Mouse (Mus musculus) limb, embryonic 11.5 days (tissue): ENCODE measurements around the gene Eml1. TPM values are rescaled to one million over a fixed set of nuclear protein-coding genes. Genes with fewer than 3 reads are reported as not detected.

Experiments used
- ATAC-seq: fragments of 200-750 bp; cut with Nextera tagmentation; 2 replicates; pipeline ENCODE4 v1.8.0; 2017; ENCODE audit warnings: low read depth; ENCODE audit not compliant: insufficient number of reproducible peaks, low FRiP score, low TSS enrichment
- DNase-seq: peaks from one replicate; pipeline ENCODE4 v3.0.0-alpha.2; 2015; ENCODE audit warnings: low spot score
- H3K27ac ChIP-seq: fragments of 300-500 bp; sonication (generic); replicated peaks from 2 replicates; pipeline ENCODE4 v1.5.1; 2014; ENCODE audit warnings: low read depth, mild to moderate bottlenecking, low read length
- H3K27me3 ChIP-seq: fragments of 300-500 bp; sonication (generic); 2 replicates; pipeline ENCODE4 v1.6.1; 2014; ENCODE audit warnings: mild to moderate bottlenecking, low read length, mixed read lengths; ENCODE audit not compliant: control insufficient read depth, insufficient read depth
- H3K36me3 ChIP-seq: fragments of 300-500 bp; sonication (generic); 2 replicates; pipeline ENCODE4 v1.6.1; 2014; ENCODE audit warnings: mild to moderate bottlenecking, low read length, moderate library complexity, mixed read lengths; ENCODE audit not compliant: control insufficient read depth, insufficient read depth
- H3K4me1 ChIP-seq: fragments of 300-500 bp; sonication (generic); 2 replicates; pipeline ENCODE4 v1.6.1; 2014; ENCODE audit warnings: low read length, mixed read lengths; ENCODE audit not compliant: control insufficient read depth, insufficient read depth
- H3K4me2 ChIP-seq: fragments of 300-500 bp; sonication (generic); 2 replicates; pipeline ENCODE4 v1.6.1; 2014; ENCODE audit warnings: low read depth, mild to moderate bottlenecking, moderate library complexity; ENCODE audit not compliant: severe bottlenecking
- H3K4me3 ChIP-seq: fragments of 300-500 bp; sonication (generic); 2 replicates; pipeline ENCODE4 v1.5.1; 2014; ENCODE audit warnings: low read depth, low read length
- H3K9ac ChIP-seq: fragments of 300-500 bp; sonication (generic); 2 replicates; pipeline ENCODE4 v1.6.1; 2014; ENCODE audit warnings: mild to moderate bottlenecking, low read length
- H3K9me3 ChIP-seq: fragments of 300-500 bp; sonication (generic); 2 replicates; pipeline ENCODE4 v1.6.1; 2016; ENCODE audit warnings: low read length; ENCODE audit not compliant: control insufficient read depth
- WGBS: fragments of 180-500 bp; shearing (Covaris S2); extraction: QIAGEN DNeasy Blood & Tissue Kit; methylation state at CpG from one replicate; pipeline ENCODE4 v1.1.7; 2014; 5-methylcytosine and 5-hydroxymethylcytosine counted together
- polyA plus RNA-seq: library from polyadenylated mRNA; unstranded; fragments of >200 nt; fragmentation: Nextera tagmentation; extraction: Ambion mirVana; gene quantifications from 2 replicates; pipeline ENCODE4 v1.2.1, GENCODE M21; 2014

The Eml1 gene
- polyA plus RNA-seq, 1 experiment from 2014 or later = 47.6 TPM

DNA sequence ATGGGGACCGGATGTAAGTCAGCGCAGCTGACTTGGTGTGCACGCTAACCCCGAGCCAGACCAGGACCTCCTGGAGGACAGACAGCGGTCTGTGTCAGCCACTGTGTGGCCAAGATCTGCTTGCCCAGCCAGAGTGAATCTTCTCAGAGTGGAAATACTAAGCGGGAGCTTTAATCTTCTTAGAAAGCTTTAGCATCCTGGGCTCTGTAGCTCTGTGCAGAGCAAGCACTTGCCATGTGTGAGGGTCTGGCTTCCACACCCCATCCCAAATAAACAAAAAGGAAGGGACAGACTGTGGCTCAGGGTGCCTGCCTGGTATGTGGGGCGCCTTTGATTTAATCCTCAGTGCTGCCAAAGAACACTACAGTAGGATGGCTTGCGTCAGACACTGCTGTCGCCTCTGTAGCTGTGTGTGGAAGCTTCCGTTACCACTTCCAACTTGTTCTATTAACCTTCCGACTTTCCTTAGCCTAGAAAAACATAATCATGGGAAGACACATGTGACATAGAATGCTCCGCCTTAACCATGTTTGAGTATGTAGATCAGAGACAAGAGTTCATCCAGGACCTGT is 64.8 kb downstream of the Eml1 start:
- WGBS = 70% methylated on average over 12 of the region's 12 CpGs
- Histone ChIP-seq H3K9ac (no peak overlapping the region), H3K36me3 (no peaks in the 10 kb centered on the region), H3K27me3 (no peaks in the 10 kb centered on the region), H3K4me1 (no peaks in the 10 kb centered on the region), H3K9me3 (no peaks in the 10 kb centered on the region), H3K27ac (no peak overlapping the region), H3K4me2 (no peak overlapping the region), H3K4me3 (no peak overlapping the region)
- no peak for ATAC-seq
- DNase-seq = no peak

GRCm38 (mm10) chr12:108436029-108436923 is 65.5 kb downstream of the Eml1 start:
- no peak overlapping the region for H3K4me3 ChIP-seq
- H3K36me3 ChIP-seq = no peaks in the 10 kb centered on the region
- no peaks in the 10 kb centered on the region for H3K4me1 ChIP-seq
- no peak for ATAC-seq
- H3K27me3 ChIP-seq = no peaks in the 10 kb centered on the region
- DNase-seq = no peak
- H3K27ac ChIP-seq = no peak overlapping the region
- no peak overlapping the region for H3K9ac ChIP-seq
- no peaks in the 10 kb centered on the region for H3K9me3 ChIP-seq
- WGBS = 77% methylated on average over 24 of the region's 24 CpGs
- H3K4me2 ChIP-seq = no peak overlapping the region

- no peak overlapping the region for H3K9ac ChIP-seq
- no peaks in the 10 kb centered on the region for H3K36me3 ChIP-seq
- H3K27me3 ChIP-seq = no peaks in the 10 kb centered on the region
- no peak overlapping the region for H3K27ac ChIP-seq
- no peak overlapping the region for H3K4me3 ChIP-seq
- 90% methylated on average over 13 of the region's 13 CpGs for WGBS
- ATAC-seq (no peak), DNase-seq (no peak)
- no peaks in the 10 kb centered on the region for H3K9me3 ChIP-seq
- no peaks in the 10 kb centered on the region for H3K4me1 ChIP-seq
- H3K4me2 ChIP-seq = no peak overlapping the region
These were observed 66.7 kb downstream of the Eml1 start for GRCm38 (mm10) chr12:108437446-108437845.

GRCm38 (mm10) chr12:108443271-108443670 is 72.5 kb downstream of the Eml1 start:
- no peak for ATAC-seq
- Histone ChIP-seq H3K27ac (no peak overlapping the region), H3K4me2 (no peak overlapping the region), H3K27me3 (no peaks in the 10 kb centered on the region), H3K9me3 (no peaks in the 10 kb centered on the region), H3K36me3 (no peaks in the 10 kb centered on the region), H3K9ac (no peak overlapping the region), H3K4me3 (no peak overlapping the region), H3K4me1 (no peaks in the 10 kb centered on the region)
- no peak for DNase-seq
- 3% methylated on average over 10 of the region's 10 CpGs for WGBS

DNA sequence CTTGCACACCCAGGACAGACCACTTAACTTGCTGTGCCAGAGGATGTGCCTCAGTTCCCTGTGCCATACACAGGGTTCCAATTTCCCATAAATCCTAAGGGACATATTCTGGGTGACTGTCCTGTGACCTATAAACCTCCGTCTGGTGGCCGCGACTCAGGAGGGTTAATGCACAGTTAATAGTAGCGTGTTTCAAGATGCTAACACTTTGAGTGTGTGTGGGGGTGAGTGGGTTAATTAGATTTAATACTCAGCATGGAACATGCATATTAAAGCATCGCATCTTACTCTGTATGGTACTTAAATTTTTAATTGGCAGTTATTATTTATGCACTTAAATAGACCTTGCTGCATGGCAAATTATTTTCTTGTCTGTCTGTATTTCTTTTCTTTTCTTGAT is 73.0 kb downstream of the Eml1 start:
- no peak overlapping the region for H3K4me3 ChIP-seq
- no peaks in the 10 kb centered on the region for H3K4me1 ChIP-seq
- no peak overlapping the region for H3K4me2 ChIP-seq
- 73% methylated on average over 5 of the region's 5 CpGs for WGBS
- H3K9ac ChIP-seq = no peak overlapping the region
- DNase-seq = no peak
- no peaks in the 10 kb centered on the region for H3K27me3 ChIP-seq
- no peak overlapping the region for H3K27ac ChIP-seq
- H3K36me3 ChIP-seq = no peaks in the 10 kb centered on the region
- H3K9me3 ChIP-seq = no peaks in the 10 kb centered on the region
- ATAC-seq = no peak

DNA sequence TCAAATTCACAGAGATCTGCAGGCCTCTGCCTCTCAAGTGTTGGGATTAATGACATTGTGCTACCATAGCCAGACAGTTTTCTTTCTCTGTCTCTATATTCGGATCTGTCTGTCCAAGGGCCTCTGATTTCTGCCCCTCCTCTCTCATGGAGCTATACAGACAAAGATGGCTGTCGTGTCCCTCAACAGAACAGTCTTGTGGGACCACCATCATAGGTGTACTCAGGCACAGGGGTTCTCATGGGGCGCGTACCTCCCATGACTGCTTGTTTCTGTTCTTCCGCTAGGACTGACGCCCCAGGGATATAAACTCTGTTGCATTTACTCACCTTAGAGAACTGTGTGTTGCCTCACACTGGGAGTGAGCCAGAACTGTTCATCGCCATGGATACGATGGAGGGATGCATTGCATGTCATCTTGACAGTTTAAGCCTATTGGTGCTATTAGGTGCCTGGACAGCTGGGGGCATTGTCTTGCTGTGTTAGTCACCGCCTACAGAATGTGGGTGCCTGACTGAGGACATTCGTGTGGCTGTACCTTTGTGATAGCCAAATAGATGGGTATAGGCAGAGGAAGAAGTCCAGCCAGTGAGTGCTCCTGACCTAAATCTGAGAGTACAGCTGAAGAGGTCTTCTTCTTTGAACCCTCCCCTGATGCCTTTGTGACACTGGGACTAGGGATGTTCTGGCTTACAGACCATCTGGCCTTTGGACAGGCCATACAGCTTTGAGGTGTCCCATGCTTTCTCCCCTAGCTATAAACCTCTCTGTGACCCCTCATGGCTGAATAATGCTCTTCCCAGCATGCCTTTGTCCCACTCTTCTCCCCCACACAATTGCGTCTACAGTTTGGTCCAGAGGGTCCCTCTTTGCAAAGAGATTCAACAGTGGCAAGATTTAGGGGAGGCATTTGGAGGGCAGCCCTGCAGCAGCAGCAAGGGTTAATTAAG is 73.7 kb downstream of the Eml1 start:
- Histone ChIP-seq H3K4me1 (no peaks in the 10 kb centered on the region), H3K4me2 (no peak overlapping the region), H3K27me3 (no peaks in the 10 kb centered on the region), H3K4me3 (no peak overlapping the region), H3K27ac (no peak overlapping the region), H3K9me3 (no peaks in the 10 kb centered on the region), H3K36me3 (no peaks in the 10 kb centered on the region), H3K9ac (no peak overlapping the region)
- no peak for DNase-seq
- WGBS = 79% methylated on average over 11 of the region's 11 CpGs
- no peak for ATAC-seq

DNA sequence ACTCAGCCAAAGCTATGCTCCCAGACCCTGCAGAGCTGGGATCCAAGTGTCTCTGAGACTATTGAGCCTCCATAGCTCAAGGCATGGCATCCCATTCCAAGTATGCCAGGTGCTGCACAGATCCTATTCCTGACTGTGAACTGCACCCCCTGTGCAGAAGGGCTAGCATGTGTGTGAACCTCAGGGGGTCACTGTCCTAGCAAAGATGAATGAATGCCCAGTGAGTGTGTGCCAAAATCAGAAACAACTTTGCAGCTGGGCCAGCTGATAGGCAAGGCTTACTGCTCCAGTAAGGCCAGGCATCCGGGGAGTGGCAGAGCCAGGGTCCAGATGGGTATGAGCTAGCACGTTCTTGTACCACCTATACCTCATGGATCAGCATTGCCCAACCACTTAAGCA is 76.0 kb downstream of the Eml1 start:
- 92% methylated on average over 2 of the region's 2 CpGs for WGBS
- H3K9me3 ChIP-seq = no peaks in the 10 kb centered on the region

DNA sequence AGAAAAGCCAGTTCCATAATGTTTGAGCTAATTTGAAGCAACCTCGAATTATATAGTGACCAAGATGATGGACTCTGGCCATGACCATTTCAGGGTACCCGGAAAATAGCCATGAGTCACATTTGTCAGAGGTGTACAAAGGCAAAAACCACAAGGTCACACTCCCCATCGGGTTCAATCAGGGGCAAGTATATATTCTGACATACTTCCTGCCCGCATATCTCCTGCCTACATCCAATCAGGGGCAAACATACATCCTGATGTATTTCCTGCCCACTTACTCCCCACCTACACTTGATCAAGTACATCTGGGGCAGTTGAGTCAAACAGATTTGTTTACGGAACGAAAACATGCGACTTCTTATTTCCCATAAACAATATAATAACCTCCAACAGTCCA is 77.6 kb downstream of the Eml1 start:
- Histone ChIP-seq H3K9me3 (no peaks in the 10 kb centered on the region), H3K36me3 (no peaks in the 10 kb centered on the region), H3K4me1 (0 out of 2 replicates have a peak, but pooled peaks cover 2% of the 10 kb centered on the region), H3K4me3 (no peak overlapping the region), H3K4me2 (no peak overlapping the region), H3K27me3 (no peaks in the 10 kb centered on the region), H3K9ac (no peak overlapping the region), H3K27ac (no peak overlapping the region)
- ATAC-seq = no peak
- WGBS = 92% methylated on average over 7 of the region's 7 CpGs
- DNase-seq = no peak

More for the DNA sequence above, 76.0 kb downstream of the Eml1 start:
- ATAC-seq (no peak), DNase-seq (no peak)
- Histone ChIP-seq H3K27ac (no peak overlapping the region), H3K4me3 (no peak overlapping the region), H3K27me3 (no peaks in the 10 kb centered on the region), H3K4me2 (no peak overlapping the region), H3K36me3 (no peaks in the 10 kb centered on the region), H3K4me1 (no peaks in the 10 kb centered on the region), H3K9ac (no peak overlapping the region)
